Mouse (Mus musculus) heart, embryonic 12.5 days (tissue): ENCODE measurements around the gene Ube2d1. TPM values are rescaled to one million over a fixed set of nuclear protein-coding genes. Genes with fewer than 3 reads are reported as not detected.

Source experiments
- ATAC-seq: fragments of 200-750 bp; cut with Nextera tagmentation; 2 replicates; pipeline ENCODE4 v1.8.0; 2017; ENCODE audit warnings: moderate TSS enrichment, moderate library complexity; ENCODE audit not compliant: insufficient number of reproducible peaks, low FRiP score
- H3K27ac ChIP-seq: fragments of 300-500 bp; sonication (generic); 2 replicates; pipeline ENCODE4 v1.5.1; 2016; ENCODE audit warnings: mild to moderate bottlenecking, moderate library complexity; ENCODE audit not compliant: poor library complexity, severe bottlenecking
- H3K27me3 ChIP-seq: fragments of 300-500 bp; sonication (generic); replicated peaks from 2 replicates; pipeline ENCODE4 v1.6.1; 2016; ENCODE audit warnings: mild to moderate bottlenecking, moderate library complexity
- H3K36me3 ChIP-seq: fragments of 300-500 bp; sonication (generic); 2 replicates; pipeline ENCODE4 v1.6.1; 2016; ENCODE audit warnings: mild to moderate bottlenecking, moderate library complexity
- H3K4me1 ChIP-seq: fragments of 300-500 bp; sonication (generic); replicated peaks from 2 replicates; pipeline ENCODE4 v1.6.1; 2016; ENCODE audit warnings: mild to moderate bottlenecking
- H3K4me2 ChIP-seq: fragments of 300-500 bp; sonication (generic); 2 replicates; pipeline ENCODE4 v1.6.1; 2016; ENCODE audit warnings: mild to moderate bottlenecking, moderate library complexity
- H3K4me3 ChIP-seq: fragments of 300-500 bp; sonication (generic); 2 replicates; pipeline ENCODE4 v1.5.1; 2016; ENCODE audit warnings: mild to moderate bottlenecking
- H3K9ac ChIP-seq: fragments of 300-500 bp; sonication (generic); 2 replicates; pipeline ENCODE4 v1.6.1; 2016; ENCODE audit warnings: mild to moderate bottlenecking, moderate library complexity
- H3K9me3 ChIP-seq: fragments of 300-500 bp; sonication (generic); replicated peaks from 2 replicates; pipeline ENCODE4 v1.6.1; 2016; ENCODE audit warnings: mild to moderate bottlenecking, moderate library complexity
- WGBS: fragments of 180-500 bp; shearing (Covaris S2); methylation state at CpG from one replicate; pipeline ENCODE4 v1.1.7; 2016; 5-methylcytosine and 5-hydroxymethylcytosine counted together
- polyA plus RNA-seq: library from polyadenylated mRNA; unstranded; fragments of >200 nt; fragmentation: Nextera tagmentation; extraction: Ambion mirVana; gene quantifications from 2 replicates; pipeline ENCODE4 v1.2.1, GENCODE M21; 2016

Gene Ube2d1
- polyA plus RNA-seq, 1 experiment from 2014 or later, result 68.1 TPM

DNA sequence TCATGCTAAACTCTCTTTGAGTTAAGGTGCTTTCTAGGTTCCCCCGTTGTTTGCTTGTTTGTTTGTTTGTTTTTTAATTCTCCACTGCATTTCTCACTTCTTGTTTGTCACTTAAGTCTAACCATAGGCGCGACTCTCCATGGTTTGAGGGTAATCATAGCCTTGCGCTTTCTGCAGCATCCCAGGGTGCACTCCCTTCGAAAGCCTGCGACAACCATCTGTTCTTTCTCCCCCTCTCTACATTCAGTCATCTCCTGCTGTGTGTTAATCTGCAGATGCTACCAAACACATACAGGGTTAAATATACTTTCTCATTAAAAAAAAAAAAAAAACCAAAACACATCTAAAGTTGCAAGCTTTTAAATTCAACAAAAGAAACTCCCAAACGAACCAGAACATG is 31.4 kb upstream of the Ube2d1 start:
- no peak for ATAC-seq
- Histone ChIP-seq H3K27me3 (no peaks in the 10 kb centered on the region), H3K4me1 (no peaks in the 10 kb centered on the region), H3K9me3 (no peaks in the 10 kb centered on the region), H3K36me3 (no peaks in the 10 kb centered on the region), H3K4me2 (no peak overlapping the region), H3K27ac (no peak overlapping the region), H3K9ac (no peak overlapping the region), H3K4me3 (no peak overlapping the region)
- 49% methylated on average over 7 of the region's 7 CpGs for WGBS

DNA sequence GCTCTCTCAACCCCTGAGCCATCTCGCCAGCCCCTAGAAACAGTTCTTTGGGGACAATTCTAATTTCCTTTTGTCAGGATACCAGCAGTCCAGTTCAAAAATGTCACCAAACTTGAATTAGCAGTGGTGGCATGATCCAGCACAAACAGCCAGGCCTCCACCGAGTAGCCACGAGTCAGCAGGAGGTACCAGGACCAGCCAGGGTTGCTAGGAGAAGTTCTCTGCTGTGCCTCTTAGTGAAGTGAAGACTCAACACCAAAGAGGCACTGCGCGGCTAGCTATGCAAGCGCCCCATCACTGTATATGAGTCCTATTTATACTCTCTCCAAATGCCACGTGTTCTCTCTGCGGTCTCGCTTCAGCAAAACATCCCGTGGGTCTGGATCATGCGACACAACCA is 31.0 kb upstream of the Ube2d1 start:
- Histone ChIP-seq H3K27me3 (no peaks in the 10 kb centered on the region), H3K9me3 (no peaks in the 10 kb centered on the region), H3K36me3 (no peaks in the 10 kb centered on the region), H3K4me2 (no peak overlapping the region), H3K4me1 (no peaks in the 10 kb centered on the region), H3K4me3 (no peak overlapping the region), H3K9ac (no peak overlapping the region), H3K27ac (no peak overlapping the region)
- WGBS, result 67% methylated on average over 11 of the region's 11 CpGs
- ATAC-seq, result no peak

DNA sequence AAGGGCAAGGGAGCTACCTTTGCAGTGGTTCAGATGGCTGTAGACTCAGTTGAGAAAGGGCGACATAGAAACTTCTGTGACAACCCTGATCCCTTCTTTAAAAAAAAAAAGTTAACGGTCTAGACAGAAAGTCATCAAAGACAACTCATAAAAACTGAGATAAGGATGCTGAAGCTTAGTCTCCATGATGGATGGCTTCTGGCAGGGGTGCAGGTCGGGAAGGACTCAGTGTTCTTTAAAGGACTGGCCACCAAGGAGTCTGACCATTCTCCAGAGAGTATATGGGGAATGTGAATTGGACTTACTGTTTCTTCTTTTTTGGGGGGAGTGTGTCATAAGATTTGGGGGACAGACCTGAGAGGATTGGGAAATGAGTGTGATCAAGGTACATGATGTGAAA is 29.5 kb upstream of the Ube2d1 start:
- Histone ChIP-seq H3K4me1 (no peaks in the 10 kb centered on the region), H3K4me3 (no peak overlapping the region), H3K36me3 (no peaks in the 10 kb centered on the region), H3K4me2 (no peak overlapping the region), H3K27me3 (no peaks in the 10 kb centered on the region), H3K9me3 (no peaks in the 10 kb centered on the region), H3K27ac (no peak overlapping the region), H3K9ac (no peak overlapping the region)
- WGBS, result 69% methylated on average over 3 of the region's 3 CpGs
- no peak for ATAC-seq

DNA sequence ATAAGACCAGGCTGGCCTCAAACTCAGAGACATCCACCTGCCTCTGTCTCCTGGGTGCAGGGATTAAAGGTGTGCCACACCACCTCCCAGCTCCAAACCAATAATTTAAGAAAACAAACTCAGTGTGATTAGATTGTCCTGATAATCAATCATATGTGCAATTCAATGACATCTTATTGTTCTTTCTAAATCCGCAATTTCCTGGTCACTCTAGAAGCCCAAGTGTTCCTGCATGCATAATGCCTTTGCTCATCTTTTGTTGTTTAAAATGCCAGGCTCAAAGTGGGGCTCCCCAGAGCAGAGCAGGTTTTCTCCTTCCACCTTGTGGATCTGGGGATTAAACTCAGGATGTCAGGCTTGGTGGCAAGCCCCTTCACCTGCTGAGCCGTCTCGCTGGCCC is 25.2 kb upstream of the Ube2d1 start:
- H3K4me1 ChIP-seq, result no peaks in the 10 kb centered on the region
- H3K4me2 ChIP-seq, result no peak overlapping the region
- 59% methylated on average over 3 of the region's 3 CpGs for WGBS
- no peaks in the 10 kb centered on the region for H3K9me3 ChIP-seq
- H3K36me3 ChIP-seq, result no peaks in the 10 kb centered on the region
- no peaks in the 10 kb centered on the region for H3K27me3 ChIP-seq
- H3K9ac ChIP-seq, result no peak overlapping the region
- H3K4me3 ChIP-seq, result no peak overlapping the region
- H3K27ac ChIP-seq, result no peak overlapping the region
- no peak for ATAC-seq

DNA sequence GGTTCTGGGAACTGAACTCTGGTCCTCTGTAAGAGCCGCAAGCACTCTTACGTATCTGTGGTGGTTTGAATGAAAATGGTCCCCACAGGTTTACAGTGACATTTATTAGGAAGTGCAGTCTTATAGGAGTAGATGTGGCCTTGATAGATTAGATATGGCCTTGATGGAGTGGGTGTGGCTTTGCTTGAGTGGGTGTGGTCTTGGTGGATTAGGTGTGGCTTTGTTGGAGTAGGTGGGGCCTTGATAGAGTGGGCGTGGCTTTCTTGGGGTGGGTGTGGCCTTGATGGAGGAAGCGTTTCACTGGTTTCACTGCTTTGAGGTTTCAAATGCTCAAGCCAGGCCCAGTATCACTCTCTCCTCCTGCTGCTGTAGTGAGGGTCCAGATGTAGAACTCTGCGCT is 23.1 kb upstream of the Ube2d1 start:
- Histone ChIP-seq H3K4me2 (no peak overlapping the region), H3K9ac (no peak overlapping the region), H3K9me3 (no peaks in the 10 kb centered on the region), H3K4me3 (no peak overlapping the region), H3K4me1 (no peaks in the 10 kb centered on the region), H3K27ac (no peak overlapping the region), H3K36me3 (no peaks in the 10 kb centered on the region), H3K27me3 (no peaks in the 10 kb centered on the region)
- 87% methylated on average over 5 of the region's 5 CpGs for WGBS
- no peak for ATAC-seq

DNA sequence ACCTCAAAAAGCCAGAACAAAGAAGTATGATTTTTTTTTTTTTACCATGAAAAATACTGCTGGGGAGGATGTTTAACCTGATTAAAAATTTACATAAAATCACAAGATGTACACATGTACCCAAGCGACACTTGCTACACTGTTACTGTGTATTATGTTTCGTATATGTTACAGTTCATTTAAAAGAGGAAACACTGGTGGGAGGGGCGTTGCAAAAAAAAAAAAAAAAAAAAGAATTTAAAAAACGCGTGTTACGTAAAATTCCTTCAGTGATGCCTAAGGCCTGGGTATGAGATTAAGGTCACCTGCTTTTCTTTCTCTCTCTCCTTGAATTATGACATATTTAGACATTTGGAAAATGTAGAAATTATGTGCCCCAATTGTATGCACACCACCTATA is 21.7 kb upstream of the Ube2d1 start:
- H3K9me3 ChIP-seq, result no peaks in the 10 kb centered on the region
- no peaks in the 10 kb centered on the region for H3K4me1 ChIP-seq
- no peak overlapping the region for H3K27ac ChIP-seq
- H3K36me3 ChIP-seq, result no peaks in the 10 kb centered on the region
- no peak overlapping the region for H3K9ac ChIP-seq
- no peak overlapping the region for H3K4me3 ChIP-seq
- 62% methylated on average over 6 of the region's 6 CpGs for WGBS
- ATAC-seq, result no peak
- no peaks in the 10 kb centered on the region for H3K27me3 ChIP-seq
- no peak overlapping the region for H3K4me2 ChIP-seq

DNA sequence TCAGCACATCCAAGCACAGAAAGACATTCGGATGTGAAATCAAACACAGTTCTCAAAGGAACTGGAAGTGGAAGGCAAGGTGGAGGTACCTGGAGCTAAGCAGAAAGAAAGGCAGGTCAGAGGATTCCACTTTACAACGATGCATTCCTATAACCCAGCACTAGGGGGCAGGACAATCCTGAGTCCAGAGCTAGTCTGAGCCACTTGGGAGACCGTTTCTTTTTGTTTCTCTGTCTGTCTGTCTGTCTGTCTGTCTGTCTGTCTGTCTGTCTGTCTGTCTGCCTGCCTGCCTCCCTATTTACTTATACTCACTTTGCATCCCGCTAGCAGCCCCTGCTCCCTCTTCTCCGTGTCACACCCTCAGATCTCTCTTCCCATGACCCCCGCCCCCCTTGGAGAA is 21.1 kb upstream of the Ube2d1 start:
- Histone ChIP-seq H3K4me3 (peak overlapping the region; percentile 26), H3K27me3 (no peaks in the 10 kb centered on the region), H3K9me3 (no peaks in the 10 kb centered on the region), H3K4me1 (no peaks in the 10 kb centered on the region), H3K27ac (no peak overlapping the region), H3K36me3 (no peaks in the 10 kb centered on the region), H3K4me2 (peak overlapping the region; percentile 64), H3K9ac (no peak overlapping the region)
- 11% methylated on average over 6 of the region's 6 CpGs for WGBS
- ATAC-seq, result no peak

DNA sequence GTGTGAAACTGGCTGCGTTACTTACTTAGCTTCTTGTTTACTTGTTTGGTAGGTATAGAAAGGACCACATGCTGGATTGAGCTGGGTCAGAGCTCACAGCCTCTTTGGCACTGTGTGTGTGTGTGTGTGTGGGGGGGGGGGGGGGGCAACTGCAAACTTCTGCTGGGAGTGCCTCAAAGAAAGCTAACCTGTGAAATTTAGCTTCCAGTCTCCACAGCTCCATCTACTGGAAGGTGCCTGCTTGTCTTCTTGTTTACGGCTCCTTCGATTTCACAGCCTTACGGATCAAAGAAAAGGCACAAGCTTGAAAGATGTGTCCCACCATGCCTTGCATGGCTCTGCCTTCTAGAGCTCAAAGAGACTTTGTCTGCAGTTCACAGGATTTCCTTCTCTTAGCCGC is 17.4 kb upstream of the Ube2d1 start:
- WGBS, result 20% methylated on average over 5 of the region's 5 CpGs
- ATAC-seq, result no peak
- H3K9me3 ChIP-seq, result no peaks in the 10 kb centered on the region
- peaks cover 6% of the 10 kb centered on the region; the same call in 1 of the 2 replicates for H3K27me3 ChIP-seq
- no peaks in the 10 kb centered on the region for H3K36me3 ChIP-seq
- H3K4me1 ChIP-seq, result no peaks in the 10 kb centered on the region
- no peak overlapping the region for H3K9ac ChIP-seq
- no peak overlapping the region for H3K4me3 ChIP-seq
- H3K27ac ChIP-seq, result no peak overlapping the region
- H3K4me2 ChIP-seq, result peak overlapping the region; percentile 37

DNA sequence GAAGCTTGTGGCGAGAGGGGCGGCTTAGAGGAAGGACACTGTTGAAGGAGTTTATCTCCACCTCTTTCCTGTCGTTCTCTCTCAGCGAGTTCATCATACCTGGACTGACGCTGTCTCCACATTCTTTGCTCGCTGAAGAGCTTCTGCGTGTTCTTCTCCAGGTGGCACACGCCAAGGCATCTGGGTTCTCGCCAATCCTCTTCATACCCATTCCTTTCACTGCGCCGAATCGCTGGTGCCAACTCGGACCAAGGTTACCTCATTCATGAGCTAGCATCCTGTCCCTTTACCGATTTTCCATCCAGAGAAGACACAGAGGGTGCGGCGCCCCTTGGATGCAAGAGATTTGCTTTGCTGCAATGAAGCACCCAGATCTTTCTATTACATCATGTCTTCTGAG is 15.1 kb upstream of the Ube2d1 start:
- Histone ChIP-seq H3K9ac (no peak overlapping the region), H3K9me3 (no peaks in the 10 kb centered on the region), H3K27me3 (peaks cover 6% of the 10 kb centered on the region; the same call in 1 of the 2 replicates), H3K27ac (no peak overlapping the region), H3K4me1 (no peaks in the 10 kb centered on the region), H3K4me2 (no peak overlapping the region), H3K4me3 (no peak overlapping the region), H3K36me3 (no peaks in the 10 kb centered on the region)
- 67% methylated on average over 16 of the region's 16 CpGs for WGBS
- no peak for ATAC-seq

DNA sequence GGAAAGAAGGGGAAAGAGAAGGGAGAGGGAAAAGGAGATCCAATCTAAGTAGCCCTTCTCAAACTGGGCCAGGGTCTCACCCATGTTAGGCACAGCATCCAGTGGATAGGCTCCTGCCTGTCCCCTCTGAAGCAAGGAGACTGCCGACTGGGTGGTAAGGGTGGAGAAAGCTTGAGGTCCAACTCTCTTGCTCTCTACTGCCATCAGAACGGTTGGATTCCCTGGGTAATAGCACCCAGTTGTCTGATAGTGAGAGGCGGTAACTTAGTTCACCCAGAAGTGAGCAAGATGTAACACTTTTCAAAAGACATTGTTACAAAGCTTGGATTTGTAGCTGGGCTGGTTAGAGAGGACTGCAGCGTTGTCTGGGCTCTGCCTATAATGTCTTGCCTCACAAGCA is 8.2 kb upstream of the Ube2d1 start:
- Histone ChIP-seq H3K27ac (no peak overlapping the region), H3K4me1 (peaks cover 9% of the 10 kb centered on the region; the same call in 1 of the 2 replicates), H3K9ac (no peak overlapping the region), H3K36me3 (no peaks in the 10 kb centered on the region), H3K9me3 (no peaks in the 10 kb centered on the region), H3K4me2 (no peak overlapping the region), H3K4me3 (no peak overlapping the region), H3K27me3 (no peaks in the 10 kb centered on the region)
- no peak for ATAC-seq
- WGBS, result 52% methylated on average over 4 of the region's 4 CpGs

DNA sequence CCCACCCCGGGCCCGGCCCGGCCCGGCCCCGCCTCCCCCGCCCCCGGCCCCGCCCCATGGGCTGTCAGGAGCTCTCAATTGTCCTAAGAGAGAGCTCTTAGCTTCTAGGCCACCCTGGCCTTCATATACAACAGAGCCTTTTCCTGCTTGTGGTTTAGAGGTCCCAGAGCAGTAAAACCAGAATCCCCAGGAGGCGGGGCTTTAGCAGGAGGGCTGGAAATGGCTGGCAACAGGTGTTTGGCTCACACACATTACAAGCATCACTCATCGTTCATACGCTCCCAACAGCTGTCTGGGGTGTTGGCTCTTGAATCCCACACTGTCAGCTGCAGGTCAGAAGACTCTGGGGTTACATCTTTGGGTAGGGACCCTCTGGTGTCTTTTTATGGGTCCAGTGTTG is 7.2 kb upstream of the Ube2d1 start:
- H3K36me3 ChIP-seq, result no peaks in the 10 kb centered on the region
- no peaks in the 10 kb centered on the region for H3K27me3 ChIP-seq
- 12% methylated on average over 10 of the region's 11 CpGs for WGBS
- H3K9ac ChIP-seq, result no peak overlapping the region
- peak overlapping the region; percentile 58 for H3K4me2 ChIP-seq
- ATAC-seq, result no peak
- peaks cover 9% of the 10 kb centered on the region; the same call in 1 of the 2 replicates for H3K4me1 ChIP-seq
- H3K4me3 ChIP-seq, result peak overlapping the region; percentile 23; the same call in 1 of the 2 replicates
- H3K9me3 ChIP-seq, result no peaks in the 10 kb centered on the region
- no peak overlapping the region for H3K27ac ChIP-seq

DNA sequence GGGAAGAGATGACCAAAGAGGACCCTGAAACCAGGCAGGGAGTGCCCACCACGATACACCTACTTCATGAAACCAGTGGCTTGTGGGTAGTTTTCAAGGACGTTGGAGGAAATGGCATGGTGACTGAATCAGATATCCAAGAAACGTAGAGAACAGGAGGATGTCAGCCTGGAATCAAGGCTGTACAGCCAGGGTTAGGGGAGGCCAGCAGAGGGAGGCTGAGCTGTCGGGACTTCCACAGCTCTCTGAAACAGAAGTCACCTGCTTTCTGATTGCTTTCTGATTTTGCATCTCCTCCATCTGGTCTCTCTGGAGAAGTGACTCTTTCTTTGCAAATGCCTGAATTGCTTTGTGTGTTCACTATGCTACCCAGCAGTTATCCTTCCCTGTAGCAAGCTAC is 6.7 kb upstream of the Ube2d1 start:
- Histone ChIP-seq H3K4me2 (peak overlapping the region; percentile 58), H3K4me3 (peak overlapping the region; percentile 23; the same call in 1 of the 2 replicates), H3K9ac (no peak overlapping the region), H3K9me3 (no peaks in the 10 kb centered on the region), H3K27ac (no peak overlapping the region), H3K4me1 (peaks cover 9% of the 10 kb centered on the region; the same call in 1 of the 2 replicates), H3K27me3 (no peaks in the 10 kb centered on the region), H3K36me3 (no peaks in the 10 kb centered on the region)
- no peak for ATAC-seq
- WGBS, result 11% methylated on average over 4 of the region's 4 CpGs
